Mouse (Mus musculus) small intestine, adult 2 months (tissue): Measurements from ENCODE around the gene Prps1. TPM values are rescaled to one million over a fixed set of nuclear protein-coding genes. Genes with fewer than 3 reads are reported as not detected.
A peak's percentile ranks its signal among the peaks of the same experiment; 100 is the strongest.
"Not testable (repeated sequence)": the region's sequence is repeated elsewhere in the genome, so short reads cannot be mapped to it uniquely, and the experiment has no call there.

Experiments
- H3K27ac ChIP-seq: fragments of 200-500 bp; 2 replicates; pipeline ENCODE4 v1.5.1; 2012; ENCODE audit warnings: low read depth, low read length, control low read depth, inconsistent platforms; ENCODE audit not compliant: insufficient read depth
- H3K27me3 ChIP-seq: fragments of 200-500 bp; 2 replicates; pipeline ENCODE4 v1.6.1; 2012; ENCODE audit warnings: mild to moderate bottlenecking, moderate library complexity, low read length, inconsistent platforms; ENCODE audit not compliant: control insufficient read depth, insufficient read depth
- H3K36me3 ChIP-seq: fragments of 200-500 bp; 2 replicates; pipeline ENCODE4 v1.6.1; 2012; ENCODE audit warnings: mild to moderate bottlenecking, low read length, control low read depth, inconsistent platforms; ENCODE audit not compliant: control insufficient read depth, insufficient read depth
- H3K4me1 ChIP-seq: fragments of 200-500 bp; 2 replicates; pipeline ENCODE4 v1.6.1; 2012; ENCODE audit warnings: low read length, inconsistent platforms, mixed read lengths; ENCODE audit not compliant: control insufficient read depth, insufficient read depth, insufficient read length
- H3K4me3 ChIP-seq: fragments of 200-500 bp; 2 replicates; pipeline ENCODE4 v1.5.1; 2012; ENCODE audit warnings: low read depth, mild to moderate bottlenecking, control low read depth, inconsistent platforms, low read length, moderate library complexity
- CTCF ChIP-seq: fragments of 200-500 bp; IDR thresholded peaks from 2 replicates; pipeline ENCODE4 v1.5.1; 2012; ENCODE audit warnings: low read depth, mild to moderate bottlenecking, control low read depth, inconsistent platforms, low read length, moderate library complexity, mixed read lengths; ENCODE audit not compliant: insufficient replicate concordance, insufficient read length; ENCODE audit errors: extremely low read depth
- POLR2A ChIP-seq: fragments of 200-500 bp; IDR thresholded peaks from 2 replicates; pipeline ENCODE4 v1.6.1; 2012; ENCODE audit warnings: low read depth, mild to moderate bottlenecking, control low read depth, inconsistent platforms, low read length, moderate library complexity
- WGBS: fragments of 180-500 bp; shearing (Covaris S2); methylation state at CpG from one replicate; pipeline ENCODE4 v1.1.7; 2018; 5-methylcytosine and 5-hydroxymethylcytosine counted together
- polyA plus RNA-seq: library from polyadenylated mRNA; depleted of rRNA; stranded (reverse); fragments of >200 nt; gene quantifications from 2 replicates; pipeline ENCODE4 v1.2.3, GENCODE M21; 2012

Prps1 gene
- polyA plus RNA-seq, 1 experiment: 3.4 TPM

DNA sequence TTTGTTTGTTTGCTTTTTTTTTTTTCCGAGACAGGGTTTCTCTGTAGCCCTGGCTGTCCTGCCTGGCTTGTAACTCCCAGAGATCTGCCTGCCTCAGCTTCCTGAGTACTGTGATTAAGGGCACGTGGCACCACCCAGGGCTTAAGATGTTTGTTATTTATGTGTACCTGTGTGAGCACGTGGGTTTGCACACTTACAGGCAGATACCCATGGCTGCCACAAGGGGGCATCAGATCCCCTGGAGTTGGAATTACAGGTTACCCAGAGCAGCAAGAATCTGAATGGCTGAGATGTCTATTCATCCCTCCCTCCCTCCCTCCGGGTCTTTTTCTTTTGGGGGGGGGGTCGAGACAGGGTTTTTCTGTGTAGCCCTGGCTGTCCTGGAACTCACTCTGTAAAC is 22.8 kb downstream of the Prps1 start:
- WGBS: 45% methylated on average over 5 of the region's 5 CpGs
- Histone ChIP-seq H3K4me1 (no peaks in the 10 kb centered on the region), H3K36me3 (no peaks in the 10 kb centered on the region), H3K4me3 (no peak overlapping the region), H3K27ac (no peak overlapping the region), H3K27me3 (no peaks in the 10 kb centered on the region)
- TF ChIP-seq POLR2A (no peak), CTCF (peak; percentile 59; the same call in 1 of the 2 replicates)

DNA sequence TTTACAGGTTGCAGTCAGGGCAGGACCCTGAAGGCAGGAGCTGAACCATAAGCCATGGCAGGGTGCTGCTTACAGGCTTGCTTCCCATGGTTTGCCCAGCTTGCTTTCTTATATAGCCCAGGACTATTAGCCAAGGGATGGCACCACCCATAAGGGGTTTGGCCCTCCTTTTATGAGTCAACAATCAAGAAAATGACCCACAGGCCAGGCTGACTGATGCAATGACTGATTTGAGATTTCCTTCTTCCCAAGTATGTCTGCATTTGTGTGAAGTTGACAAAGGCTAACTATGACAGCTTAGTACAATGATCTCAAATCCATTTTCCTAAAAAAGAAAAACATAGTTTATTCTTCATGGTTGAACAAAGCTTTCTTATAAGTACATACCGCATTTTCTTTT is 32.8 kb downstream of the Prps1 start:
- H3K27me3 ChIP-seq: no peaks in the 10 kb centered on the region
- TF ChIP-seq POLR2A: no peak
- TF ChIP-seq CTCF: no peak
- no peak overlapping the region for H3K27ac ChIP-seq
- WGBS: 95% methylated on average over 1 of the region's 1 CpGs
- H3K36me3 ChIP-seq: no peaks in the 10 kb centered on the region
- H3K4me3 ChIP-seq: no peak overlapping the region
- no peaks in the 10 kb centered on the region for H3K4me1 ChIP-seq

DNA sequence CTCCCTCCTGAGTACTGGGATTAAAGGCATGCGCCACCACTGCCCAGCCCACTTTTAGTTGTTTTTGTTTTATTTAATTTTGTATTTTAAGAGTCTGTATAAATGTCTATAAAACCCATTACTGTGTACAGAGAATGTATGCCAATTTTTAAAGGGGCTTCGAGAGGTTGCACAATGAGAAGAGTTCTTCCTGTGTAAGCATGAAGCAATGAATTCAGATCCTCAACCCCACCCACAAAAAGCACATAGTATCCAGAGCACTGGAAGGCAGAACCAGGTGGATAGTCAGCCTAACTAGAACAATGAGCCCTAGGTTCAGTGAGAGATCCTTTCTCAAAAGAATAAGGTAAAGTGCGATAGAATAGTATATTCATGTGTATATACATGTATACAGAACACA is 33.8 kb downstream of the Prps1 start:
- WGBS: 86% methylated on average over 3 of the region's 3 CpGs
- H3K36me3 ChIP-seq: no peaks in the 10 kb centered on the region
- H3K4me1 ChIP-seq: no peaks in the 10 kb centered on the region
- TF ChIP-seq POLR2A (no peak), CTCF (no peak)
- no peak overlapping the region for H3K4me3 ChIP-seq
- no peak overlapping the region for H3K27ac ChIP-seq
- no peaks in the 10 kb centered on the region for H3K27me3 ChIP-seq

DNA sequence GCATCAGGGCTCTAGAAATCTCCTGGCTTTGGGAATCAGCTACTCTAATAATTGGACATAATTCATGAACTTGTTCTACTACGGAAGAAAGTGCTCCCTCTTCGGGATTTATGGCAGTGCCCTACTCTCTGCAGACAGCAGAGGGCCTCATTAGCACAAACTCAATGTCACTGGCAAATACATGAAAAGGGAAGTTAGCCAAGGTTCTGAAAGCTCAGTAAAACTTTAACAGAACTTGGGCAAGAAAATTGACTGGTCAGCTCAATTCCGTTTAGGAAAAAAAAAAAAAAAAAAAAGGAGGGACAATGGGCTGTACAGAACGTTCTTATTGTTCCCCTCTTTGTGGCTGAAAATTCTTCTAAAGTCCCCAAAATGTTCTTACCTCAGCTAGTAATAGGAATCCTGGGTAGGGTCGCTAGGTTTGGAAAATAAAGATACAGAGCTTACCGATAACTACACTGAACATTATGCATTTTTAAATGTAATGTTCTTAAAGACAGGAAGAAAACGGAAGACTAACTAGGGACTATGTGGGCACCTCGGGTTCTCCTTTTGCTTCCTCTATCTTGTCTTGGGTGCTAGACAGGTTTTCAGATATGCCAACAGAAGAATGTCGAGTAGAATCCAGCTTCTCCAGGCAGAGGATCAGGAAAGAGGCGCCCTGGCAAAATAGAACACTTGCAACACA is 35.6 kb downstream of the Prps1 start:
- Histone ChIP-seq H3K36me3 (no peaks in the 10 kb centered on the region), H3K27me3 (no peaks in the 10 kb centered on the region), H3K27ac (no peak overlapping the region), H3K4me3 (no peak overlapping the region), H3K4me1 (no peaks in the 10 kb centered on the region)
- 41% methylated on average over 10 of the region's 10 CpGs for WGBS
- TF ChIP-seq POLR2A (no peak), CTCF (no peak)

DNA sequence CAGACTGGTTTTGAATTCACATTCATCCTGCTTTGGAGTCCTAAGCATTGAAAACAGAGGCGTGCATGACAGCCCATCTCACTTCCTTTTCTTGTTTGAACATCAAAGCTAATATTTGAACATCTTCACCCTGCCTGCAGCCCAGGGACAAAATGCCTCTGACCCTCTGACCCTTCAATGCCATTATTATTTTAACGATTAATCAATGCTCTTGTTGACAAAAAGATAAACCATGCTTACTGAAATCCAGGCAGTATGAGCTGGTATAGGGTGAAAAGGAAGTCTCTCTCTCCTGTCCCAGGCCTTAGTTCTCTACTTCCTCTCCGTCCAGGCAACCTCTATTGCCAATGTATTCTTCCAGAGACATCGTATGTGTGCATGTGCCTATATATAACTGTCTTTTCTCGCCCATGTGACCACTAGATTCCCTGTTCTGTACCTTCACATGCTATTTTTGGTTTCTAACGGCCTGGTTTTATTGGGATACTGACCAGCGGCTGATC is 37.2 kb downstream of the Prps1 start:
- WGBS: 65% methylated on average over 7 of the region's 7 CpGs
- no peak overlapping the region for H3K27ac ChIP-seq
- TF ChIP-seq CTCF: no peak
- TF ChIP-seq POLR2A: no peak

DNA sequence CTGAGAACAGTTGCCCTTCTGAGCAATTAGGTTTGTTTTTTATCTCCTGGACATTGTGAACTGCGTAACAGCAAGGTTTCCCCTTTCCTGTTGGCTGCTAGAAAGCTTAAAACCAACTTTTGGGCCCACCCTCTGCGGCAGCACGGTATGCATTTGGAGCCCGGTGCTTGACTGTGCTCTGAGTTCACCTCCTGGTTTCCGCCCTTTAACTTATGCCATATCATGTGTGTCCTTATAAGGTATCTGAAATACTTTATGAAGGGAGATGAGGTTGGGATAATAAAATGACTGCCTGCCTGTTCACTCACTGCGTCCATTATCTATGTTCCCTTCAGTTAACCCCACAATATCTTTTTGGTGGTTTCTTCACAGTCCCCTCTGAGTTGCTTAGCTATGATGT is 37.8 kb downstream of the Prps1 start:
- 84% methylated on average over 6 of the region's 6 CpGs for WGBS

More for the DNA sequence above, 37.2 kb downstream of the Prps1 start:
- no peaks in the 10 kb centered on the region for H3K36me3 ChIP-seq
- no peaks in the 10 kb centered on the region for H3K4me1 ChIP-seq
- no peaks in the 10 kb centered on the region for H3K27me3 ChIP-seq
- no peak overlapping the region for H3K4me3 ChIP-seq

DNA sequence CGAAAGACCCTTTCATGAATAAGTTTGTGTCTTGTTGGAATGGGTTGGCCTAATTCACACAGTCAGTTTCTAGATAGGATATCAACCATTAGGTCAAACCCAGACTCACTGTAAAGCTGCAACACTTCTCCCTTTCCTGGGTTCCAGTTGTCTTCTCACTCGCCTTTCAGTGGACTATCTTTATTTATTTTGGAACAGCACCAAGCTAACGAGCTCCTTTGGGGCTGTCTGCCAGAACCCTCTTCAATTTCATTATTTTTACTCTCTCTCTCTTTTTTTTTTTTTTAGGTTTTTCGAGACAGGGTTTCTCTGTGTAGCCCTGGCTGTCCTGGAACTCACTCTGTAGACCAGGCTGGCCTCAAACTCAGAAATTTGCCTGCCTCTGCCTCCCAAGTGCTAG is 42.0 kb downstream of the Prps1 start:
- H3K27me3 ChIP-seq: not testable (repeated sequence)
- 24% methylated on average over 4 of the region's 4 CpGs for WGBS

More for the DNA sequence above, 37.8 kb downstream of the Prps1 start:
- Histone ChIP-seq H3K4me1 (no peaks in the 10 kb centered on the region), H3K27me3 (no peaks in the 10 kb centered on the region), H3K4me3 (no peak overlapping the region), H3K27ac (no peak overlapping the region), H3K36me3 (no peaks in the 10 kb centered on the region)
- TF ChIP-seq CTCF (no peak), POLR2A (no peak)

DNA sequence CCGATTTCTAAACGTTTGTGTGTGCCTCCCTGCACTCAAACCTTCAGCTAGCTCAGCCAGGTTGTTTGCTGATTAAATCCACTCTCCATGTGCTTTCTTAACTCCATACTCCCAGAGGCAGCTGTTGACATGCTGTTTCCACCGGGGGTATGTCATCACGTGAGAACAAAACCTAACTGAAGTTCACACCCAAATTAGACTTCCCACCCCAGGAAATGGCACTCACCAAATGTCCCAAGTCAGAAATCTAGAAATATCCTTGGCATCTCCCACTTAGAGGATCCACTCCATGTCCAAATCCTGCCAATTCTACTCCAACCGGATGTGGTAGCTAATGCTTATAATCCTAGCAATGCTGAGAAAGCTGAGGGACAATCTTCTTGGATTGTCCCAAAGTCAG is 43.9 kb downstream of the Prps1 start:
- 80% methylated on average over 5 of the region's 5 CpGs for WGBS
- TF ChIP-seq CTCF: no peak
- TF ChIP-seq POLR2A: no peak
- Histone ChIP-seq H3K36me3 (no peaks in the 10 kb centered on the region), H3K4me3 (no peak overlapping the region), H3K27me3 (no peaks in the 10 kb centered on the region), H3K27ac (no peak overlapping the region), H3K4me1 (peaks cover 6% of the 10 kb centered on the region; the same call in 1 of the 2 replicates)

More for the DNA sequence above, 42.0 kb downstream of the Prps1 start:
- not testable (repeated sequence) for H3K4me1 ChIP-seq, H3K4me3 ChIP-seq, H3K36me3 ChIP-seq, H3K27ac ChIP-seq
